Mouse (Mus musculus) intestine, postnatal 0 days (tissue): ENCODE measurements around the gene Tnf. TPM values are rescaled to one million over a fixed set of nuclear protein-coding genes. Genes with fewer than 3 reads are reported as not detected.

Experiments
- ATAC-seq: fragments of 200-750 bp; cut with Nextera tagmentation; 2 replicates; pipeline ENCODE4 v1.8.0; 2017; ENCODE audit warnings: mild to moderate bottlenecking, moderate TSS enrichment, moderate library complexity
- H3K27ac ChIP-seq: fragments of 300-500 bp; sonication (generic); 2 replicates; pipeline ENCODE4 v1.5.1; 2014; ENCODE audit warnings: mild to moderate bottlenecking, low read depth, low read length, moderate library complexity
- H3K27me3 ChIP-seq: fragments of 300-500 bp; sonication (generic); replicated peaks from 2 replicates; pipeline ENCODE4 v1.6.1; 2014; ENCODE audit warnings: low read length, mixed read lengths; ENCODE audit not compliant: control insufficient read depth, insufficient read depth
- H3K36me3 ChIP-seq: fragments of 300-500 bp; sonication (generic); 2 replicates; pipeline ENCODE4 v1.6.1; 2014; ENCODE audit warnings: mild to moderate bottlenecking, moderate library complexity; ENCODE audit not compliant: control insufficient read depth, insufficient read depth
- H3K4me1 ChIP-seq: fragments of 300-500 bp; sonication (generic); replicated peaks from 2 replicates; pipeline ENCODE4 v1.6.1; 2014; ENCODE audit warnings: antibody characterized with exemption, low read length, mixed read lengths; ENCODE audit not compliant: control insufficient read depth, insufficient read depth
- H3K4me2 ChIP-seq: fragments of 300-500 bp; sonication (generic); replicated peaks from 2 replicates; pipeline ENCODE4 v1.6.1; 2014; ENCODE audit warnings: low read depth, mild to moderate bottlenecking, moderate library complexity
- H3K4me3 ChIP-seq: fragments of 300-500 bp; sonication (generic); 2 replicates; pipeline ENCODE4 v1.5.1; 2014; ENCODE audit warnings: low read depth, low read length
- H3K9ac ChIP-seq: fragments of 300-500 bp; sonication (generic); 2 replicates; pipeline ENCODE4 v1.6.1; 2014; ENCODE audit warnings: mild to moderate bottlenecking, low read depth, low read length
- H3K9me3 ChIP-seq: fragments of 300-500 bp; sonication (generic); 2 replicates; pipeline ENCODE4 v1.6.1; 2016; ENCODE audit warnings: mixed run types; ENCODE audit not compliant: control insufficient read depth
- CTCF ChIP-seq: sonication (generic); IDR thresholded peaks from 2 replicates; pipeline ENCODE4 v1.5.1; 2016; ENCODE audit warnings: low read depth, mild to moderate bottlenecking, control low read depth, antibody characterized with exemption, moderate library complexity
- WGBS: fragments of 180-500 bp; shearing (Covaris S2); extraction: QIAGEN DNeasy Blood & Tissue Kit; methylation state at CpG from one replicate; pipeline ENCODE4 v1.1.7; 2014; 5-methylcytosine and 5-hydroxymethylcytosine counted together
- polyA plus RNA-seq: library from polyadenylated mRNA; unstranded; fragments of >200 nt; fragmentation: Nextera tagmentation; extraction: Ambion mirVana; gene quantifications from 2 replicates; pipeline ENCODE4 v1.2.1, GENCODE M21; 2015

Tnf gene
- polyA plus RNA-seq, 1 experiment from 2014 or later: 0.27 TPM

GRCm38 (mm10) chr17:35202442-35202841, 635 bp upstream of the Tnf start:
- TF ChIP-seq CTCF: no peak
- Histone ChIP-seq H3K36me3 (no peaks in the 10 kb centered on the region), H3K4me1 (no peaks in the 10 kb centered on the region), H3K9me3 (no peaks in the 10 kb centered on the region), H3K9ac (no peak overlapping the region), H3K4me2 (no peak overlapping the region), H3K4me3 (no peak overlapping the region), H3K27ac (no peak overlapping the region), H3K27me3 (peaks cover 16% of the 10 kb centered on the region)
- no peak for ATAC-seq
- WGBS: 71% methylated on average over 4 of the region's 4 CpGs

GRCm38 (mm10) chr17:35201128-35201527, 679 bp downstream of the Tnf start:
- Histone ChIP-seq H3K9ac (no peak overlapping the region), H3K4me2 (no peak overlapping the region), H3K4me1 (no peaks in the 10 kb centered on the region), H3K27me3 (peaks cover 20% of the 10 kb centered on the region), H3K4me3 (0 out of 2 replicates have a peak overlapping the region, but pooled peaks have one; percentile 9), H3K9me3 (no peaks in the 10 kb centered on the region), H3K27ac (no peak overlapping the region), H3K36me3 (no peaks in the 10 kb centered on the region)
- no peak for TF ChIP-seq CTCF
- no peak for ATAC-seq
- 61% methylated on average over 11 of the region's 11 CpGs for WGBS

GRCm38 (mm10) chr17:35200398-35200797, 1.4 kb downstream of the Tnf start:
- Histone ChIP-seq H3K9ac (no peak overlapping the region), H3K4me3 (no peak overlapping the region), H3K36me3 (no peaks in the 10 kb centered on the region), H3K9me3 (no peaks in the 10 kb centered on the region), H3K27ac (no peak overlapping the region), H3K27me3 (peaks cover 25% of the 10 kb centered on the region), H3K4me1 (no peaks in the 10 kb centered on the region), H3K4me2 (no peak overlapping the region)
- ATAC-seq: no peak
- TF ChIP-seq CTCF: no peak
- 78% methylated on average over 11 of the region's 11 CpGs for WGBS

- no peaks in the 10 kb centered on the region for H3K4me1 ChIP-seq
- H3K9ac ChIP-seq: no peak overlapping the region
- TF ChIP-seq CTCF: no peak
- WGBS: 35% methylated on average over 8 of the region's 8 CpGs
- H3K9me3 ChIP-seq: no peaks in the 10 kb centered on the region
- H3K4me3 ChIP-seq: no peak overlapping the region
- no peak for ATAC-seq
- no peak overlapping the region for H3K4me2 ChIP-seq
- H3K27ac ChIP-seq: no peak overlapping the region
- H3K36me3 ChIP-seq: no peaks in the 10 kb centered on the region
- H3K27me3 ChIP-seq: peaks cover 25% of the 10 kb centered on the region
Observed at GRCm38 (mm10) chr17:35198946-35199345, 2.9 kb downstream of the Tnf start.

- Histone ChIP-seq H3K4me1 (no peaks in the 10 kb centered on the region), H3K36me3 (no peaks in the 10 kb centered on the region), H3K4me3 (no peak overlapping the region), H3K27me3 (peaks cover 24% of the 10 kb centered on the region), H3K9me3 (no peaks in the 10 kb centered on the region), H3K9ac (no peak overlapping the region), H3K27ac (no peak overlapping the region), H3K4me2 (no peak overlapping the region)
- no peak for ATAC-seq
- WGBS: 63% methylated on average over 7 of the region's 7 CpGs
- no peak for TF ChIP-seq CTCF
Observed at GRCm38 (mm10) chr17:35198029-35198428, 3.8 kb downstream of the Tnf start.

GRCm38 (mm10) chr17:35197126-35197525, 4.7 kb downstream of the Tnf start:
- H3K9me3 ChIP-seq: no peaks in the 10 kb centered on the region
- no peak for TF ChIP-seq CTCF
- 56% methylated on average over 6 of the region's 6 CpGs for WGBS
- H3K4me3 ChIP-seq: no peak overlapping the region
- no peak overlapping the region for H3K9ac ChIP-seq
- H3K36me3 ChIP-seq: no peaks in the 10 kb centered on the region
- no peak for ATAC-seq
- H3K27ac ChIP-seq: no peak overlapping the region
- peaks cover 20% of the 10 kb centered on the region for H3K27me3 ChIP-seq
- H3K4me1 ChIP-seq: no peaks in the 10 kb centered on the region
- H3K4me2 ChIP-seq: no peak overlapping the region

- WGBS: 34% methylated on average over 9 of the region's 9 CpGs
- no peak overlapping the region for H3K9ac ChIP-seq
Observed at GRCm38 (mm10) chr17:35196321-35196641, 5.5 kb downstream of the Tnf start.

More at GRCm38 (mm10) chr17:35196321-35196641, 5.5 kb downstream of the Tnf start:
- Histone ChIP-seq H3K27me3 (peaks cover 16% of the 10 kb centered on the region), H3K4me3 (peak overlapping the region; percentile 47), H3K36me3 (no peaks in the 10 kb centered on the region), H3K4me1 (no peaks in the 10 kb centered on the region), H3K27ac (no peak overlapping the region), H3K9me3 (no peaks in the 10 kb centered on the region), H3K4me2 (peak overlapping the region; percentile 95)
- no peak for ATAC-seq
- no peak for TF ChIP-seq CTCF
